Mouse (Mus musculus): Measurements from ENCODE around the gene Lrtm2. TPM values are rescaled to one million over a fixed set of nuclear protein-coding genes. Genes with fewer than 3 reads are reported as not detected.

The Lrtm2 gene
- polyA plus RNA-seq, 1 experiment, result 50.2 TPM

GRCm38 (mm10) chr6:119338121-119338912, 7.8 kb upstream of the Lrtm2 start:
- Histone ChIP-seq H3K27ac (ENCODE audit: insufficient read depth, low read length) (no peak overlapping the region), H3K4me3 (ENCODE audit: insufficient read depth, low read length) (no peak overlapping the region), H3K4me1 (ENCODE audit: control insufficient read depth, insufficient read depth, low read length) (peaks cover 6% of the 10 kb centered on the region)
- no peak for TF ChIP-seq CTCF (IDR thresholded peaks at IDR 0.05; ENCODE audit: extremely low read depth, insufficient read depth, low read length)
- no peak for TF ChIP-seq POLR2A (IDR thresholded peaks at IDR 0.05; ENCODE audit: extremely low read depth, insufficient read depth, low read length)

- TF ChIP-seq POLR2A (IDR thresholded peaks at IDR 0.05; ENCODE audit: extremely low read depth, insufficient read depth, low read length) (no peak), CTCF (IDR thresholded peaks at IDR 0.05; ENCODE audit: extremely low read depth, insufficient read depth, low read length) (no peak)
- no peak overlapping the region for H3K27ac ChIP-seq (ENCODE audit: insufficient read depth, low read length)
- H3K4me3 ChIP-seq (ENCODE audit: insufficient read depth, low read length), result no peak overlapping the region
Observed at GRCm38 (mm10) chr6:119337287-119337686, 6.7 kb upstream of the Lrtm2 start.

GRCm38 (mm10) chr6:119336124-119336523, 5.6 kb upstream of the Lrtm2 start:
- Histone ChIP-seq H3K27ac (ENCODE audit: insufficient read depth, low read length) (no peak overlapping the region), H3K4me3 (ENCODE audit: insufficient read depth, low read length) (no peak overlapping the region), H3K4me1 (ENCODE audit: control insufficient read depth, insufficient read depth, low read length) (peaks cover 5% of the 10 kb centered on the region)
- TF ChIP-seq CTCF (IDR thresholded peaks at IDR 0.05; ENCODE audit: extremely low read depth, insufficient read depth, low read length) (no peak), POLR2A (IDR thresholded peaks at IDR 0.05; ENCODE audit: extremely low read depth, insufficient read depth, low read length) (no peak)

More at GRCm38 (mm10) chr6:119337287-119337686, 6.7 kb upstream of the Lrtm2 start:
- H3K4me1 ChIP-seq (ENCODE audit: control insufficient read depth, insufficient read depth, low read length), result peaks cover 6% of the 10 kb centered on the region

DNA sequence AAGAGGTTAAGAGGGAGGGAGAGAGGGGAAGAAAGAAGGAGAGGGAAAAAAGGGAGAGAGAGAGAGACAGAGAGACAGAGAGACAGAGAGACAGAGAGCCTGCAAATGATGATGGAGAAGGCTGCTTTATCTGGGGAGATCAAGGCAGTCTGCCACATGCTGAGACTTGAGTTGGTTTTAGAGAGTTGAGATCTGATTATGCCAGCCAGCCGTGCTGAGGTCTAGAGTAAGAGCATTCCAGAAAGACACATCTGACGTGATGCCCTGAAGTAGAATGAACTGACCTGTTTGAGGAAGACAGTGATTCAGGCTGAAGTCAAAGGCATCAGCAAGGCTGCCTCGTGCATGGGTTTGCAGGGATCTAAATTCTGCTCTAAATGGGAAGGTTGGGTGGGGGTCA, 3.3 kb upstream of the Lrtm2 start:
- Histone ChIP-seq H3K4me3 (ENCODE audit: insufficient read depth, low read length) (no peak overlapping the region), H3K27ac (ENCODE audit: insufficient read depth, low read length) (no peak overlapping the region), H3K4me1 (ENCODE audit: control insufficient read depth, insufficient read depth, low read length) (peaks cover 5% of the 10 kb centered on the region; the same call in 1 of the 2 replicates)
- no peak for TF ChIP-seq CTCF (IDR thresholded peaks at IDR 0.05; ENCODE audit: extremely low read depth, insufficient read depth, low read length)
- TF ChIP-seq POLR2A (IDR thresholded peaks at IDR 0.05; ENCODE audit: extremely low read depth, insufficient read depth, low read length), result no peak

DNA sequence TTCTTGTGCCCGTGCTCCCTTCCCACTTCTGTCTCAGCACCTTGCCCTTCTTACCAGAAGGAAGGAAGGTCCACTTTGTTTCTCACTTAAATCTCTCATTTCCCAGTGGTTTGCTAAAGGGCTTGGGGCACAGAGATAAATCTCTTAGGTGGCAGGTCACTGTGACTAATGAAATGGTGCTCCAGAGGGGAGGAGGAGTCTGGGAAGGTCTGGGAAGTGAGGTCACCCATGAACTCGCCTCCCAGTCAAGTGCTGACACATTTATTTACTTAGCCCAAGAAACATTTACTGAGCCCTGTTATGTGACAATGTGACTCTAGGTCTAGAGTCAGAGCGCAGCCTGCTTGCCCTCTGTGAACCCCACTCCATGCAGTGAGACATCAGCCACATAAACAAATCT, 2.6 kb upstream of the Lrtm2 start:
- Histone ChIP-seq H3K27ac (ENCODE audit: insufficient read depth, low read length) (no peak overlapping the region), H3K4me3 (ENCODE audit: insufficient read depth, low read length) (no peak overlapping the region), H3K4me1 (ENCODE audit: control insufficient read depth, insufficient read depth, low read length) (peaks cover 3% of the 10 kb centered on the region; the same call in 1 of the 2 replicates)
- TF ChIP-seq CTCF (IDR thresholded peaks at IDR 0.05; ENCODE audit: extremely low read depth, insufficient read depth, low read length) (no peak), POLR2A (IDR thresholded peaks at IDR 0.05; ENCODE audit: extremely low read depth, insufficient read depth, low read length) (no peak)

DNA sequence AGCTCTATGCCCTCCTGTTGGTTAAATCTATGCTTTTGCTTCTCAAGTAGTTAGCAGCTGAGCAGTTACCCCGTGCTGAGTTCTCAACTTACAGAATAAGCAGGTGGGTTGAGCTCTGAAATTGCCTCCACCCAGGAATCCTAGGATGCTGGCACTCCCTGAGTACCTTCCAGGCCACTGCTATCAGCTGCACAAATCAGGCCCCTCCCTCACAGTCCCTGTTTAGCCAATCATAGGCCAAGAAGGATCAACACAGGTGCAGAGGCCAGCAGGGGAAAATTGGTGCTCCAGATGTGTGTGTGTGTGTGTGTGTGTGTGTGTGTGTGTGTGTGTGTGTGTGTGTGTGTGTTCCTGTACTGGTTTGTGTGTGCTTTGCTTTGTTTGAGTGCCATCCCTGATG, 1.5 kb upstream of the Lrtm2 start:
- H3K27ac ChIP-seq (ENCODE audit: insufficient read depth, low read length), result no peak overlapping the region

GRCm38 (mm10) chr6:119329936-119330335, 630 bp downstream of the Lrtm2 start:
- H3K27ac ChIP-seq (ENCODE audit: insufficient read depth, low read length), result peak overlapping the region; percentile 94
- TF ChIP-seq POLR2A (IDR thresholded peaks at IDR 0.05; ENCODE audit: extremely low read depth, insufficient read depth, low read length) (0 out of 2 replicates have a peak, but pooled peaks have one; percentile 50), CTCF (IDR thresholded peaks at IDR 0.05; ENCODE audit: extremely low read depth, insufficient read depth, low read length) (no peak)
- H3K4me1 ChIP-seq (ENCODE audit: control insufficient read depth, insufficient read depth, low read length), result peaks cover 4% of the 10 kb centered on the region
- H3K4me3 ChIP-seq (ENCODE audit: insufficient read depth, low read length), result peak overlapping the region; percentile 95

More for the DNA sequence above, 1.5 kb upstream of the Lrtm2 start:
- no peak overlapping the region for H3K4me3 ChIP-seq (ENCODE audit: insufficient read depth, low read length)
- H3K4me1 ChIP-seq (ENCODE audit: control insufficient read depth, insufficient read depth, low read length), result no peaks in the 10 kb centered on the region; the same call in none of the 2 replicates
- TF ChIP-seq CTCF (IDR thresholded peaks at IDR 0.05; ENCODE audit: extremely low read depth, insufficient read depth, low read length), result no peak
- TF ChIP-seq POLR2A (IDR thresholded peaks at IDR 0.05; ENCODE audit: extremely low read depth, insufficient read depth, low read length), result no peak

DNA sequence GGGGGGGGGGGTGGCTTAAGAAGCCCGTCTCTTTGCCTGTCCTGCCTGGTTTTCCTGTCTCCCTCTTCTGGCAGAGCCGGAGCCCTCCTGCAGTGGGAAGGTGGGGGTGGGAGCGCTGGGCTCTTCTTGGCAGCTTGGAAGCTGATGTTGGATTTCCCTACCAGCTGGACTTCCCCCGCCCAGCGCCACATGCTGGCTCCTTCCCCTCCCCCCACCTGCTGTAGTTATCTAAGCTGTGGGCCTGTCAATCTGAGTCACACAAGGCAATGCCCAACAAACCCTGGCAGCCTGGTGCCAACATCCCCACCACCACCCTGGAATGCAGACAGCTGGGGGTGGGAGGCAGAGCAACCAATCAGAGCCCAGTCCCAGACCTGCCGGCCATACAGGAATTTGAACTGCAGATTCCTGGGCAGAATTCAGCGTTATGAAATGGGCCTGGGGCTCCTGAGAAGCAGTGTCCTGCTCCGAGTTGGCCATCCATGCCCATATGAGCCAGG, 1.3 kb downstream of the Lrtm2 start:
- Histone ChIP-seq H3K4me1 (ENCODE audit: control insufficient read depth, insufficient read depth, low read length) (peaks cover 4% of the 10 kb centered on the region), H3K27ac (ENCODE audit: insufficient read depth, low read length) (peak overlapping the region; percentile 94), H3K4me3 (ENCODE audit: insufficient read depth, low read length) (peak overlapping the region; percentile 95)
- TF ChIP-seq CTCF (IDR thresholded peaks at IDR 0.05; ENCODE audit: extremely low read depth, insufficient read depth, low read length) (0 out of 2 replicates have a peak, but pooled peaks have one; percentile 20), POLR2A (IDR thresholded peaks at IDR 0.05; ENCODE audit: extremely low read depth, insufficient read depth, low read length) (peak; percentile 68)

DNA sequence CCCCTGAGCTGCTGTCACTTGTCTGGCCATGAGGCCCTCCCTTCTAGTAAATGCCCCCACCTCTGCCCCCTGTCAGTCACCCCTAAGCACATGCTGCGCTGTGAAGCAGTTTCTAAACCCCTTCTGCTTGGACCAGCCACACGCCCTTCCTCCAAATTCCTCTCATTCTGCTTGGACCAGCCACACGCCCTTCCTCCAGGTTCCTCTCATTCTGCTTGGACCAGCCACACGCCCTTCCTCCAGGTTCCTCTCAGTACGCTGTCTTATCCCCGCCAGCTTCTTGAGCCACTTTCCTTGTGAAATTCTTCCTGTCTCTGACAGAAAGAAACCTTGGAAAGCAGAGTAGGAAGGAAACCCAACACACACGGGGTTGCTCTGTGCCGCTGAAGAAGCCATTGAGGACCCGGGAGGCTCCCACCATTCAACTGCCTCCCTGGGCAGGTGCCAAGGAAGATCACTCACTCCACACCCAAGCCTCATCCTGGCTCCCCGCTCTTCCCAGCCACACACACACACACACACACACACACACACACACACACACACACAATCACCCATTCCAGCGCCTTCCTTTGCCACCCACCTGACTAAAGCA, 1.9 kb downstream of the Lrtm2 start:
- Histone ChIP-seq H3K27ac (ENCODE audit: insufficient read depth, low read length) (peak overlapping the region; percentile 19; the same call in 1 of the 2 replicates), H3K4me1 (ENCODE audit: control insufficient read depth, insufficient read depth, low read length) (peaks cover 4% of the 10 kb centered on the region), H3K4me3 (ENCODE audit: insufficient read depth, low read length) (peak overlapping the region; percentile 95)
- TF ChIP-seq POLR2A (IDR thresholded peaks at IDR 0.05; ENCODE audit: extremely low read depth, insufficient read depth, low read length) (no peak), CTCF (IDR thresholded peaks at IDR 0.05; ENCODE audit: extremely low read depth, insufficient read depth, low read length) (no peak)

All from cortical plate, adult 2 months (tissue).